Mouse (Mus musculus): Measurements from ENCODE around the gene Chd2.
A peak's percentile ranks its signal among the peaks of the same experiment; 100 is the strongest.

Chd2 gene

DNA sequence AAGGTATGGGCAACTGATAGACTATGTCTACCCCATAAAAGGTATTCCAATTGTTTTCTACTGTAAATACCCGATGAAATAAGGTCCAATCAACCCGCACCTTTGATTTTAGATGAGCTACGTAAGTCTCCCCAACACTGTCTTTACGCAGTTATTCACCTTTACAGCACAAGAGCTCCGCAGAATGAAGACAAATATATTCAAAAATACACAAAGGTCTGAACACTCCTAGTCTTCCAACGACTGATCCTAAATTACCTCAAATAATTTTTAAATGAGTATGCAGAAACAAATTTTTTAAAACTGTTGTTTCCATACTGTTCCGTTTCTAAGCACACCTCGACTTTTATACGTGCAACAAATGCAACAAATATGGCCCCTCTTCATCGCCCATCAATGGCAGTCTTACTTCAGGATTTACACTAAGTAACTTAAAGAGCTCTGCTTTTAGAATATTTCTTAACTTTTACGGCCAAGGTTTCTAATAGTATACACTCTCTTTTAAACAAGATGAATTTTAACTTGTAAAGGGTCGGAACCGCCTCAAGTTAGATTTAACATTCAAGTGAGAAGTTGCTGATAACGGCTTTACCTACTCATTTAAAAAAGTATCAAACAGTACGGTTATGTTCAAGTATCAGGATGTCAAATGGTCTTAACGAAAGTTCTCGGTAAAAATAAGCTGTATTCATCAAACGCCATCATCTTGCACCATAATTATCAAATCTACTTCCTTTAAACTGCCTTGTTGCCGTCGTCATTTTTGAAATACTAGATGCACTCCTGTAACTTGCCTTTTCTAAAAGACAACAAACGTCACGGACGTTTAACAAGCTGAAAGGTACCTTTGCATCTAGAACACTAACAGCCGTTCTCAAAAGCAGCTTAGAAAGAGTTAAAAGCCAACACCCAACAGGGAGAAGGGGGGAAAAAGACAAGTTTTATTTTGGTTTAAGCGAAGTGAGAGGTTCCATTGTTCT lies 15.3 kb upstream of the Chd2 start:
- Histone ChIP-seq H3K27me3 (ENCODE audit: control insufficient read depth, insufficient read depth, low read length, poor library complexity, severe bottlenecking) (no peaks in the 10 kb centered on the region), H3K36me3 (ENCODE audit: control insufficient read depth, insufficient read depth, low read length, poor library complexity, severe bottlenecking) (peaks cover 4% of the 10 kb centered on the region; the same call in 1 of the 2 replicates)
- peak; percentile 63 for DNase-seq (ENCODE audit: low read depth, low spot score)

DNA sequence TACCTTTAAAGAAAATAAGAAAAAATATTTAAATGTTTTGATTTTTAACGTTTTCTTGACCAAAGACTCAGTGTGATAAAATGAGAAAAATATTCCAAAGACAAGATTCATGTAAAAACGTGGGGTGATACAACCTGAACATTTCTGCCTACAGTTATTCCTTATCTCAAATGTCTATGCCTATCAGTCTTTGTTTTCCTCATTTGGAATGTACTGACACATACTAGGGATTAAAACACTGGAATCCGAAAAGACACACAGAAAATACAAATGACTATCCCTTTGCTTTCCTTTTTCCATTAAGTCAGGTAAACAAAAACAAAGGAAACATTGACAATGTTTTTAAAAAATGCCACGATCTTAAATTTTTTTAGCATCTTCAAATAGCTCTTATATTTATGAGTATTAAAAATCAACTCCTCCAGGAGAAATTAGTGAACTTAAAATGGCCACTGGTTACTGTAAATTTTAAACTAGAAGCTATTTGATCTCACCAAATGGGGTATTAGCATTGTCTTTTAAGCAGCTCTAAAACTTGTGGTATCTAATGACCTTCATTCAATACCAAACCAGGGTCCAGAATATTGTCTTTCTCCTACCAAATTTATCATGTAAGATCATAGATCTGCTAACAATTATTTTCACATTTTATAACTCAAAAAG lies 14.4 kb upstream of the Chd2 start:
- no peak for DNase-seq (ENCODE audit: low read depth, low spot score)
- peaks cover 4% of the 10 kb centered on the region; the same call in 1 of the 2 replicates for H3K36me3 ChIP-seq (ENCODE audit: control insufficient read depth, insufficient read depth, low read length, poor library complexity, severe bottlenecking)
- H3K27me3 ChIP-seq (ENCODE audit: control insufficient read depth, insufficient read depth, low read length, poor library complexity, severe bottlenecking) = no peaks in the 10 kb centered on the region

DNA sequence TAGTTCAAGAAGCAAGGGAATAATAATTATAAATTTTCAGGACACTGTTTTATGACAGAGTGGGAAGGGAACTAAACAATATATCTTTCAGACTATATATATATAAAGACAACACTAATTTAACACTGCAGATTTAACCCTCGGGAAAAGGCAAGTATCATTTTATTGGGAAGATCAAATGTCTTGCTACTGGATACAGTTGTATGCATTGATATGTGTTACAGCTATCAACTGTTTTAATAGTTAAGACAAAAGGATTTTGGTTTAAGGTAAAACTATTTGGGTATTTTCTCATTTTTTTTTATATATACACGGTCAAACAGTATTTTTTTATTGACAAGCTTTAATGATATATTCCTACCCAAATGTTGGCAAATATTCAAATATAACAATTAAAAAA lies 13.2 kb upstream of the Chd2 start:
- no peaks in the 10 kb centered on the region for H3K27me3 ChIP-seq (ENCODE audit: control insufficient read depth, insufficient read depth, low read length, poor library complexity, severe bottlenecking)
- DNase-seq (ENCODE audit: low read depth, low spot score) = no peak
- H3K36me3 ChIP-seq (ENCODE audit: control insufficient read depth, insufficient read depth, low read length, poor library complexity, severe bottlenecking) = peaks cover 6% of the 10 kb centered on the region; the same call in 1 of the 2 replicates

DNA sequence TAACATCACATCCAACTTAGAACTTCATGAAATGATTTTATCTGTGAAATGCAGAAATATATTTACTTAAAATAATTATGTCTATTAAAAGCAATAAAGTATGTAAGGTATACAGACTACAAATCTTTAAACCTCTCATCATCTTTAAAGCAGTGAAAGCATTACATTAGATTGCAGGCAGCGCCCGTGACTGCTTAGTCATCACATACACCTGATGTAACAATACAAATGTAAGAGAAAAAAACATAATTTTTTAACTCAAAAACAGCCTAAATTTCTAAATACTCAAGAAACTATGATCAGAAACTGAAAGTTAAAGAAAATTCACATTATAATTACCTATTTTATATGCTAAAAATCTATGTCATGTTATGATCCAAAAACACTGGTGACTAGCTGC lies 11.5 kb upstream of the Chd2 start:
- DNase-seq (ENCODE audit: low read depth, low spot score) = no peak
- Histone ChIP-seq H3K27me3 (ENCODE audit: control insufficient read depth, insufficient read depth, low read length, poor library complexity, severe bottlenecking) (no peaks in the 10 kb centered on the region), H3K36me3 (ENCODE audit: control insufficient read depth, insufficient read depth, low read length, poor library complexity, severe bottlenecking) (peaks cover 11% of the 10 kb centered on the region)

DNA sequence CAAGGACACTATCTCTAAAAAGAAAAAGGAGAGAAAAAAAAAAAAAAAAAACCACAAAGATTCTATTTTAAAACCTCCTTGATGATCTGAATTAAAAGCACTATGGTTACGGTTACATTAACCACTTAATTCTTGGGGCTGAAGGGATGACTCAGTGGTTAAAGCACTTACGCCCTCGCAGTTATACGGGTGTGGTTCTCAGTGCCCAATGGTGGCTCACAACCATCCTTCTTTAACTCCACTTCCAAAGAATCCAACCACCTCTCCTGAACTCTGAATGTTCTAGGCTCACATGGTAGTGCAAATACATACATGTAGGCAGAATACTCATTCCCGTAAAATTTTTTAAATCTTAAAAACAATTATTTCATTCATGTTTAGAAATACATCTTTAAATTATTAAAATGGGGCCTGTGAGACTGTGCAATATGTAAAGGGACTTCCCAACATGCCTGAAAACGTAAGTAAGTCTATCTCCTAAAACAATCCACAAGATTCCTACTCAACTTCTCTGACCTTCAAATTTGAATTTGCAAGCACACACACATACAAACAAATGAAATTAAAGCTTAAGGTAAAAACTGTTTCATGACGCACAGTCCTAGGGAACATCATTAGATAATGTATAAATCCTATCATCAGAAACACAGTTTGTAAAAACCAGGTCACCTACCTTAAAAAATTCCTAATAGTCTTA lies 10.6 kb upstream of the Chd2 start:
- peaks cover 14% of the 10 kb centered on the region for H3K36me3 ChIP-seq (ENCODE audit: control insufficient read depth, insufficient read depth, low read length, poor library complexity, severe bottlenecking)
- no peak for DNase-seq (ENCODE audit: low read depth, low spot score)
- H3K27me3 ChIP-seq (ENCODE audit: control insufficient read depth, insufficient read depth, low read length, poor library complexity, severe bottlenecking) = no peaks in the 10 kb centered on the region

DNA sequence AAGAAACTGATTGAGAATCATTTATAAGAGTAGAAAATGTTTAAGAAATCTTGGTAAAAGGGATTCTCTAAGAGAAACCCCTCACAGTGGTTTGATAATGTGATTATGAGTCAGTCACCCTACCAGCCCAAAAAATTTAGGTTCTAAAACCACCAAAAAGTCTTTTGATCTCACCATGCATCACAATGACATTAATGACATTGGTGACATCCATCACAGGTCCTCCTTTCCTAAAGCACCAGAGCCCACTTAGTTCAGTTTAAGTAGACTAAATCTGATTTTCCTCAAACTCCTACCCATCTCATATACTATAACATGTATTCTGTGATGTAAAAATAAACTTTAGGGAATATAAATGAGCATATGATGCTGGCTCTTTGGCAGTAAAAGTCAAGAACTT lies 9.7 kb upstream of the Chd2 start:
- peaks cover 14% of the 10 kb centered on the region for H3K36me3 ChIP-seq (ENCODE audit: control insufficient read depth, insufficient read depth, low read length, poor library complexity, severe bottlenecking)
- no peak for DNase-seq (ENCODE audit: low read depth, low spot score)
- H3K27me3 ChIP-seq (ENCODE audit: control insufficient read depth, insufficient read depth, low read length, poor library complexity, severe bottlenecking) = no peaks in the 10 kb centered on the region

DNA sequence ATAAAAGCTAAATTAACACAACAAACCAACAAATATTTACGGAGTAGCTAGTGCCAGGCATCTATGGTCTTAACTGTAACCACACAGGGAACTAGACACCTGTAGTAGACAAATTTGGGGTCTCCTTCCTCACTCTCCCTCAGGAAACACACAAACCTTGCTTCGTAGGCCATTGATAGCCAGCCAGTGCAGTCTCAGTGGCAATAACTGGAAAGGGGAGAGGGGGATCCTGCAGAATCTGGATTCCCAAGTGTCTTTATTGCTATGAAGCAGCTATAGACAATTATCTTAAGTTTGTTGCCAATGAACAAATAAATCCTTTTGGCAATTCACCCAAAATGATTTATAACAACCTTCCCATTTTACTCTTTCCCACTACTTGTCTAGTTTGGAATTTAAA lies 6.4 kb upstream of the Chd2 start:
- no peak for DNase-seq (ENCODE audit: low read depth, low spot score)
- Histone ChIP-seq H3K36me3 (ENCODE audit: control insufficient read depth, insufficient read depth, low read length, poor library complexity, severe bottlenecking) (peaks cover 14% of the 10 kb centered on the region), H3K27me3 (ENCODE audit: control insufficient read depth, insufficient read depth, low read length, poor library complexity, severe bottlenecking) (no peaks in the 10 kb centered on the region)

DNA sequence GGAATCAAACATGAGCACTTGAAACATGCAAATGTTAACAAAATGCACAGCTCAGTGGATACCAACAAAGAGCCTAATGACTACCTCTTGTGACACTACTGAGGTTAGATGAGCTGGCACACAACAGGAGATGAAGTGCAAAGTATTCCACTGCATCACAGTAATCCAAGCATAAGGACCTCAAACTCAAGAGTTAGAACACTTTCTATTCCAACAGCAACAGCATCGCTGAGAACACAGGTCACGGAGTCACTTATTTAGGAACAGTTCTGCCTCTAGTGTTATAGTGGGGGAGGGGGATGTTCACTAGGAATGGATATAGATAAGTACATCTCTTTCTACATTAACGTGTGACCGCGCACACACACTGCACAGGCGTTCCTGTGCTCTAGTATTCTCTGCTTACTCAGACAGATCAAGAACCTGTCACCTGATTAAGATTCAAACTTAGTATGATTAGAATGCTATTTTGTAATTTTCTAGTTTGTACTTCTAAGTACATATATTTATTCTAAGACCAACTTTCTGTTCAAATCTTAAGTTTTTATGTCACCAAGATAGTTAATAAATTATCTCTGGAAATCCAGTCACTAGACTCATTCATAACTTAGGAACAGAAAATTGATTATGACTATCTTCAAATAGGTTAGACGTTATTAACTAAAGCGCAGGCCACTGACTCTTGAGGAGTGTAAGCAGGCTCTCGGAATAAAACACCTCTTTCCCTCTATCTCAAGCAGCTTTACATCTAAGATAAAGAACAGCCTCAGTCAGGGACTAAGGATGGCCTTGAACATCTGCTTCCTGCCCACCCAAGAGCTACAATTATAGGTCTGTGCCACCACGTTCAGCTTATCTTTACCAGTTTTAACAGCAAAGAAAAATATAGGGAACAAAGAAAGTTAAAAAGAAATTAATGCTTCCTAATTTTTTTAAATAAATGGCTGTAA lies 5.2 kb upstream of the Chd2 start:
- DNase-seq (ENCODE audit: low read depth, low spot score) = peak; percentile 66
- no peaks in the 10 kb centered on the region for H3K27me3 ChIP-seq (ENCODE audit: control insufficient read depth, insufficient read depth, low read length, poor library complexity, severe bottlenecking)
- H3K36me3 ChIP-seq (ENCODE audit: control insufficient read depth, insufficient read depth, low read length, poor library complexity, severe bottlenecking) = peaks cover 12% of the 10 kb centered on the region

DNA sequence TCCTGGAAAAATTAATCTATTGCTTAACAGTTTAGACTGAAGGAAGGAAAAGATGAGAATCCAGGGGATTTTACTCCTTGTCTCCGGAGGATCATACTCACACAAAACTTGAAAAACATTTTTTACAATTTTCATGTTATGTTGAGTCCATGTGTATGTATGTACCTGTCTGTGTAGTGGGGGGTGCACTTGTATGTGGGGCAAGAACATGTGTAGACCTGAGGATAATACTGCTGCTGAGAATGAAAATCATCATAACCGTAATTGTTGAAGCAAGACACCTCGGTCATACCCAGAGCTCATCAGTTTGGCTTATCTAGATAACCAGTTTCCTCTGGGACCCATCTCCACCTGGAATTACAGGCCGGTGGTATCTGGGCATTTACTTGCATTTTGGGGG lies 3.4 kb upstream of the Chd2 start:
- no peak for DNase-seq (ENCODE audit: low read depth, low spot score)
- H3K36me3 ChIP-seq (ENCODE audit: control insufficient read depth, insufficient read depth, low read length, poor library complexity, severe bottlenecking) = peaks cover 15% of the 10 kb centered on the region; the same call in 1 of the 2 replicates
- no peaks in the 10 kb centered on the region for H3K27me3 ChIP-seq (ENCODE audit: control insufficient read depth, insufficient read depth, low read length, poor library complexity, severe bottlenecking)

DNA sequence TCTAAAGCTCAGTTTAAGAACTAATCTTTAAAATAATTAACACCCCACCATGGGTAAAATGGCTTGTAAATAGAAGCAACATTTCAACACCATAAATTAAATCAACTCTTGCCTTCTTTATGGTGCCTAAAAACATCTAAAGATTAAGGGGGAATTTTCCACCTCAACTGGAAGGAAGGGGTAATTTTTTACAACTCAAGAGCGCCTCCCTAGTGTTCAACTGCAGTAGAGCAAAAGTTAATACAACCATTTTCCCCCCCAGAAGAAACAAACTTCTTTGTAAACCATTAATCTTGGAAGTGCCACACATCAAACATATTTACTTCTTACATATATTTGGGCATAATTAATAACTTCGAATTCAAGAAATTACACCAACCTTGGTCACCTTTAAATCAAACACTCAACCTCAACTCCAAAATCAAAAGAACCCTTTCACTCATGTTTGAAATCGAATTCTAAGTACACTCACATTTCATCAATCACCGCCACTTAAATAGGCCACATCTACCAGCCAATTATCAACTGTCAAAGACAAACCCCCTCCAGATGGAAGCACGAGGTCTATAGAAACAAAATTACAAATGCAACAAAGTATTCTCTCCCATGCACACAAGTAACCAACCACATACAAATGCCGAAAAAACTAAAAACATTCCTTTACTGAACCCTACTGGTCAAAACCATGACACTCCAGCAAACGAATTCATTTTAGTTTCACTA lies 662 bp upstream of the Chd2 start:
- DNase-seq (ENCODE audit: low read depth, low spot score) = no peak
- H3K36me3 ChIP-seq (ENCODE audit: control insufficient read depth, insufficient read depth, low read length, poor library complexity, severe bottlenecking) = peaks cover 8% of the 10 kb centered on the region; the same call in 1 of the 2 replicates
- no peaks in the 10 kb centered on the region for H3K27me3 ChIP-seq (ENCODE audit: control insufficient read depth, insufficient read depth, low read length, poor library complexity, severe bottlenecking)

DNA sequence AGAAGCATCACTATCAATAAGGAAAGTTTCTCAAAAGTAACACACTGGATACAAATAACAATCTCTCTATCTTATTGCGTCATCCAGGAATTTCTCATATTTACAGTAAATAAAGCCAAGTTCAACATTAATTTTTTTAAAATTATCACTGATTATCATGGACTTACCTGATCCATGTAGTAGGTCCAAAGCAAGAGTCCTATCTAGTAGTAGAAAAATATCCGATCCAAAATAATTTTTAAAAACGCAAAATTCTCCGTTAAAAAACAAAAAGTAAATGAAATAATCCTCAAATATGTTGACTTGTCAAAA lies 595 bp downstream of the Chd2 start:
- DNase-seq (ENCODE audit: low read depth, low spot score) = no peak
- Histone ChIP-seq H3K36me3 (ENCODE audit: control insufficient read depth, insufficient read depth, low read length, poor library complexity, severe bottlenecking) (peaks cover 8% of the 10 kb centered on the region; the same call in 1 of the 2 replicates), H3K27me3 (ENCODE audit: control insufficient read depth, insufficient read depth, low read length, poor library complexity, severe bottlenecking) (no peaks in the 10 kb centered on the region)

DNA sequence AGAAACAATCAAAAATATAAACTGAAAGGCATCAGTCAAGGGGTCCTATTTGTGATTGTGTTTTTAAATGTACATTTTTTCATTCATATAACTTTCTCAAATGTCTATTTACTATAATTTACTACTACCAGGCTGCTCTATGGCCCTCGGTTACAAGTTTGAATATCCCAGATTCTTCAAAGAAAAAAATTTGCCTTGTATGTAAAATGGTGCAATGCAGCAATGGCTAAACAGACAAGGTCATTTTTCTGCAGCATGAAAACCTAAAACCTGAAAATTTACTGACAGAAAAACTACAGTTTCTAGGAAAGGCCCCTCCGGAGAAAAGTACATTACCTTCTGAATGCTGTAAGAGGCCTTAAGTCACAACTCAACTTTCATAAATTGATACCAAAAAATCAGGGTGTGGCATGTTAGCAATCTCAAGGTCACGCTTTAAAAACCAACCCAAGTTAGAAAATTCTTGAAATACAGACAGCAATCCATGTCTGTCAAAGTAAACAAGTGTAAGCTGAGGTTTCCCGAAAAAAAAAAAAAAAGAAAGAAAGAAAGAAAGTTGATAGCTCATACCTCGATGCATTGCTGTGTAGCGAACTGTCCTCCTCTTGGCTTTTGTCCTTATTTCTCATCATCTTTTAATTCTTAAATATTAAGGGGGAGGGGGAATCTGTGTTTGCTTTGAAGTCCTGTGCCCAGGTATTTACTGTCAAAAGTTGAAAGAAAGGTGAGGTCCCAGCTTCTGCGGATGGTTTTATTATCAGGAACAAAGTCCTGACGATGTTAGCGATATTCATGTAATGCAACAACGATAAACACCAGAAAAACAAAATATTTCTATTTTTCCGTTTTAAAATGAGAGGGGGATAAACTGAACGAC lies 1.2 kb downstream of the Chd2 start:
- DNase-seq (ENCODE audit: low read depth, low spot score) = no peak
- Histone ChIP-seq H3K36me3 (ENCODE audit: control insufficient read depth, insufficient read depth, low read length, poor library complexity, severe bottlenecking) (peaks cover 8% of the 10 kb centered on the region; the same call in 1 of the 2 replicates), H3K27me3 (ENCODE audit: control insufficient read depth, insufficient read depth, low read length, poor library complexity, severe bottlenecking) (no peaks in the 10 kb centered on the region)
